Mouse (Mus musculus) lung, postnatal 0 days (tissue): ENCODE measurements around the gene Ambp. TPM values are rescaled to one million over a fixed set of nuclear protein-coding genes. Genes with fewer than 3 reads are reported as not detected.

Experiments
- ATAC-seq: fragments of 200-750 bp; cut with Nextera tagmentation; 2 replicates; pipeline ENCODE4 v1.8.0; 2017; ENCODE audit warnings: moderate library complexity
- DNase-seq: peaks from one replicate; pipeline ENCODE4 v3.0.0-alpha.2; 2016; ENCODE audit warnings: low spot score
- H3K27ac ChIP-seq: fragments of 300-500 bp; sonication (generic); 2 replicates; pipeline ENCODE4 v1.5.1; 2014; ENCODE audit warnings: antibody characterized with exemption, mild to moderate bottlenecking, low read length, mixed read lengths
- H3K27me3 ChIP-seq: fragments of 300-500 bp; sonication (generic); replicated peaks from 2 replicates; pipeline ENCODE4 v1.6.1; 2014; ENCODE audit warnings: low read length, mixed read lengths; ENCODE audit not compliant: insufficient read depth
- H3K36me3 ChIP-seq: fragments of 300-500 bp; sonication (generic); 2 replicates; pipeline ENCODE4 v1.6.1; 2014; ENCODE audit warnings: low read length, mixed read lengths; ENCODE audit not compliant: insufficient read depth
- H3K4me1 ChIP-seq: fragments of 300-500 bp; sonication (generic); 2 replicates; pipeline ENCODE4 v1.6.1; 2014; ENCODE audit warnings: antibody characterized with exemption, low read depth, low read length, mixed read lengths; ENCODE audit not compliant: insufficient read depth
- H3K4me2 ChIP-seq: fragments of 300-500 bp; sonication (generic); replicated peaks from 2 replicates; pipeline ENCODE4 v1.6.1; 2014; ENCODE audit warnings: low read depth, mild to moderate bottlenecking, low read length, moderate library complexity, mixed read lengths
- H3K4me3 ChIP-seq: fragments of 300-500 bp; sonication (generic); 2 replicates; pipeline ENCODE4 v1.5.1; 2014; ENCODE audit warnings: low read depth, low read length
- H3K9ac ChIP-seq: fragments of 300-500 bp; sonication (generic); replicated peaks from 2 replicates; pipeline ENCODE4 v1.6.1; 2014; ENCODE audit warnings: low read depth, mild to moderate bottlenecking
- H3K9me3 ChIP-seq: fragments of 300-500 bp; sonication (generic); 2 replicates; pipeline ENCODE4 v1.6.1; 2016; ENCODE audit warnings: low read length, mixed read lengths
- CTCF ChIP-seq: IDR thresholded peaks from 2 replicates; pipeline ENCODE4 v1.5.1; 2016; ENCODE audit warnings: antibody characterized with exemption, mild to moderate bottlenecking
- EP300 ChIP-seq: IDR thresholded peaks from 2 replicates; pipeline ENCODE4 v1.6.1; 2016; ENCODE audit warnings: antibody characterized with exemption, mild to moderate bottlenecking, control low read depth
- WGBS: fragments of 180-500 bp; shearing (Covaris S2); extraction: QIAGEN DNeasy Blood & Tissue Kit; methylation state at CpG from one replicate; pipeline ENCODE4 v1.1.7; 2014; 5-methylcytosine and 5-hydroxymethylcytosine counted together
- polyA plus RNA-seq: library from polyadenylated mRNA; unstranded; fragments of >200 nt; fragmentation: Nextera tagmentation; extraction: Ambion mirVana; gene quantifications from 2 replicates; pipeline ENCODE4 v1.2.1, GENCODE M21; 2015

The Ambp gene
- polyA plus RNA-seq, 1 experiment from 2014 or later: 0.33 TPM

GRCm38 (mm10) chr4:63147268-63147667, 7.3 kb downstream of the Ambp start:
- 0 out of 2 replicates have a peak, but pooled peaks have one; percentile 17 for TF ChIP-seq CTCF
- TF ChIP-seq EP300: no peak
- no peak overlapping the region for H3K4me2 ChIP-seq
- H3K9ac ChIP-seq: no peak overlapping the region
- no peaks in the 10 kb centered on the region for H3K9me3 ChIP-seq
- no peaks in the 10 kb centered on the region for H3K36me3 ChIP-seq
- 94% methylated on average over 6 of the region's 6 CpGs for WGBS
- no peaks in the 10 kb centered on the region for H3K4me1 ChIP-seq
- no peak for DNase-seq
- ATAC-seq: no peak
- no peaks in the 10 kb centered on the region for H3K27me3 ChIP-seq
- H3K27ac ChIP-seq: no peak overlapping the region
- H3K4me3 ChIP-seq: no peak overlapping the region

GRCm38 (mm10) chr4:63129891-63130624, 24.5 kb downstream of the Ambp start:
- ATAC-seq: no peak
- 92% methylated on average over 5 of the region's 5 CpGs for WGBS
- Histone ChIP-seq H3K4me2 (no peak overlapping the region), H3K36me3 (no peaks in the 10 kb centered on the region; the same call in 1 of the 2 replicates), H3K4me3 (no peak overlapping the region), H3K9me3 (no peaks in the 10 kb centered on the region), H3K9ac (no peak overlapping the region), H3K27me3 (no peaks in the 10 kb centered on the region), H3K4me1 (no peaks in the 10 kb centered on the region), H3K27ac (no peak overlapping the region)
- TF ChIP-seq EP300 (no peak), CTCF (no peak)
- DNase-seq: no peak

GRCm38 (mm10) chr4:63124861-63125466, 29.6 kb downstream of the Ambp start:
- H3K4me3 ChIP-seq: no peak overlapping the region
- no peak overlapping the region for H3K27ac ChIP-seq
- no peak overlapping the region for H3K4me2 ChIP-seq
- no peak for TF ChIP-seq EP300
- TF ChIP-seq CTCF: no peak
- DNase-seq (no peak), ATAC-seq (no peak)
- H3K9me3 ChIP-seq: no peaks in the 10 kb centered on the region
- no peaks in the 10 kb centered on the region for H3K4me1 ChIP-seq
- no peak overlapping the region for H3K9ac ChIP-seq
- peaks cover 6% of the 10 kb centered on the region; the same call in 1 of the 2 replicates for H3K36me3 ChIP-seq
- WGBS: 76% methylated on average over 8 of the region's 8 CpGs
- no peaks in the 10 kb centered on the region for H3K27me3 ChIP-seq

- ATAC-seq: peak; percentile 85
- 87% methylated on average over 5 of the region's 5 CpGs for WGBS
- Histone ChIP-seq H3K27me3 (no peaks in the 10 kb centered on the region), H3K36me3 (peaks cover 6% of the 10 kb centered on the region; the same call in 1 of the 2 replicates), H3K4me3 (no peak overlapping the region), H3K9me3 (no peaks in the 10 kb centered on the region), H3K4me2 (no peak overlapping the region), H3K27ac (no peak overlapping the region), H3K9ac (no peak overlapping the region), H3K4me1 (no peaks in the 10 kb centered on the region)
- DNase-seq: peak; percentile 91
- peak; percentile 99 for TF ChIP-seq CTCF
- no peak for TF ChIP-seq EP300
Observed at GRCm38 (mm10) chr4:63118639-63119437, 35.8 kb downstream of the Ambp start.

- ATAC-seq (no peak), DNase-seq (no peak)
- H3K4me1 ChIP-seq: no peaks in the 10 kb centered on the region
- no peak overlapping the region for H3K4me2 ChIP-seq
- H3K27ac ChIP-seq: no peak overlapping the region
- H3K4me3 ChIP-seq: no peak overlapping the region
- 92% methylated on average over 8 of the region's 8 CpGs for WGBS
- TF ChIP-seq EP300: no peak
- TF ChIP-seq CTCF: no peak
- H3K27me3 ChIP-seq: no peaks in the 10 kb centered on the region
- H3K9ac ChIP-seq: no peak overlapping the region
- no peaks in the 10 kb centered on the region for H3K9me3 ChIP-seq
- peaks cover 6% of the 10 kb centered on the region; the same call in 1 of the 2 replicates for H3K36me3 ChIP-seq
Observed at GRCm38 (mm10) chr4:63105651-63106050, 48.9 kb downstream of the Ambp start.

GRCm38 (mm10) chr4:63102025-63102424, 52.6 kb downstream of the Ambp start:
- peaks cover 6% of the 10 kb centered on the region; the same call in 1 of the 2 replicates for H3K36me3 ChIP-seq
- H3K4me1 ChIP-seq: no peaks in the 10 kb centered on the region
- no peaks in the 10 kb centered on the region for H3K9me3 ChIP-seq
- H3K9ac ChIP-seq: no peak overlapping the region
- H3K27me3 ChIP-seq: no peaks in the 10 kb centered on the region
- DNase-seq: no peak
- H3K4me2 ChIP-seq: no peak overlapping the region
- no peak overlapping the region for H3K27ac ChIP-seq
- no peak for ATAC-seq
- TF ChIP-seq EP300: no peak
- no peak for TF ChIP-seq CTCF
- H3K4me3 ChIP-seq: no peak overlapping the region
- WGBS: 91% methylated on average over 4 of the region's 4 CpGs
